Mouse (Mus musculus) brain, embryonic 18.5 days (tissue): ENCODE results near the gene Nebl.
A peak's percentile ranks its signal among the peaks of the same experiment; 100 is the strongest.
"Not testable (repeated sequence)": the region's sequence is repeated elsewhere in the genome, so short reads cannot be mapped to it uniquely, and the experiment has no call there.

Experiments
- DNase-seq: peaks from one replicate; pipeline ENCODE4 v3.0.0-alpha.2; 2012; ENCODE audit warnings: low read depth, low spot score

Gene Nebl

GRCm38 (mm10) chr2:17405899-17406531, 325.2 kb downstream of the Nebl start:
- DNase-seq: no peak

GRCm38 (mm10) chr2:17402511-17402910, 328.8 kb downstream of the Nebl start:
- no peak for DNase-seq

GRCm38 (mm10) chr2:17396235-17396634, 335.0 kb downstream of the Nebl start:
- no peak for DNase-seq

- DNase-seq: no peak
Measured at GRCm38 (mm10) chr2:17391389-17391788, 339.9 kb downstream of the Nebl start.

- no peak for DNase-seq
Measured at GRCm38 (mm10) chr2:17390513-17391200, 340.6 kb downstream of the Nebl start.

- no peak for DNase-seq
Measured at GRCm38 (mm10) chr2:17389886-17390285, 341.4 kb downstream of the Nebl start.

GRCm38 (mm10) chr2:17389379-17389778, 341.9 kb downstream of the Nebl start:
- no peak for DNase-seq

- no peak for DNase-seq
Measured at GRCm38 (mm10) chr2:17382227-17382626, 349.0 kb downstream of the Nebl start.

- no peak for DNase-seq
Measured at GRCm38 (mm10) chr2:17375916-17376315, 355.3 kb downstream of the Nebl start.

- DNase-seq: no peak
Measured at GRCm38 (mm10) chr2:17365671-17366070, 365.6 kb downstream of the Nebl start.

GRCm38 (mm10) chr2:17364971-17365548, 366.2 kb downstream of the Nebl start:
- no peak for DNase-seq

- DNase-seq: peak; percentile 6
Measured at GRCm38 (mm10) chr2:17363337-17364216, 367.7 kb downstream of the Nebl start.

- DNase-seq: no peak
Measured at GRCm38 (mm10) chr2:17362181-17362580, 369.1 kb downstream of the Nebl start.

GRCm38 (mm10) chr2:17344643-17345042, 386.6 kb downstream of the Nebl start:
- no peak for DNase-seq

GRCm38 (mm10) chr2:17335451-17335850, 395.8 kb downstream of the Nebl start:
- DNase-seq: no peak

- peak; percentile 22 for DNase-seq
Measured at GRCm38 (mm10) chr2:17326590-17326989, 404.7 kb downstream of the Nebl start.

GRCm38 (mm10) chr2:17316850-17317249, 414.4 kb downstream of the Nebl start:
- DNase-seq: no peak

GRCm38 (mm10) chr2:17301379-17301778, 429.9 kb downstream of the Nebl start:
- no peak for DNase-seq

- DNase-seq: no peak
Measured at GRCm38 (mm10) chr2:17297496-17297895, 433.8 kb downstream of the Nebl start.

GRCm38 (mm10) chr2:17295257-17295656, 436.0 kb downstream of the Nebl start:
- not testable (repeated sequence) for DNase-seq
